Mouse (Mus musculus) intestine, embryonic 16.5 days (tissue): ENCODE measurements around the gene Hoga1. TPM values are rescaled to one million over a fixed set of nuclear protein-coding genes. Genes with fewer than 3 reads are reported as not detected.
A peak's percentile ranks its signal among the peaks of the same experiment; 100 is the strongest.

Source experiments
- ATAC-seq: fragments of 200-750 bp; cut with Nextera tagmentation; 2 replicates; pipeline ENCODE4 v1.8.0; 2017; ENCODE audit warnings: moderate TSS enrichment, moderate library complexity
- H3K27ac ChIP-seq: fragments of 300-500 bp; sonication (generic); 2 replicates; pipeline ENCODE4 v1.5.1; 2014; ENCODE audit warnings: mild to moderate bottlenecking, low read length
- H3K27me3 ChIP-seq: fragments of 300-500 bp; sonication (generic); replicated peaks from 2 replicates; pipeline ENCODE4 v1.6.1; 2014; ENCODE audit warnings: low read length, control low read depth, mixed read lengths; ENCODE audit not compliant: control insufficient read depth, insufficient read depth
- H3K36me3 ChIP-seq: fragments of 300-500 bp; sonication (generic); 2 replicates; pipeline ENCODE4 v1.6.1; 2014; ENCODE audit warnings: low read length, control low read depth; ENCODE audit not compliant: control insufficient read depth, insufficient read depth
- H3K4me1 ChIP-seq: fragments of 300-500 bp; sonication (generic); 2 replicates; pipeline ENCODE4 v1.6.1; 2014; ENCODE audit warnings: low read length, control low read depth, mixed read lengths; ENCODE audit not compliant: control insufficient read depth, insufficient read depth
- H3K4me2 ChIP-seq: fragments of 300-500 bp; sonication (generic); 2 replicates; pipeline ENCODE4 v1.6.1; 2014; ENCODE audit warnings: low read depth, low read length, control low read depth
- H3K4me3 ChIP-seq: fragments of 300-500 bp; sonication (generic); 2 replicates; pipeline ENCODE4 v1.5.1; 2014; ENCODE audit warnings: mild to moderate bottlenecking, low read length
- H3K9ac ChIP-seq: fragments of 300-500 bp; sonication (generic); 2 replicates; pipeline ENCODE4 v1.6.1; 2014; ENCODE audit warnings: low read depth, low read length
- H3K9me3 ChIP-seq: fragments of 300-500 bp; sonication (generic); 2 replicates; pipeline ENCODE4 v1.6.1; 2016; ENCODE audit warnings: low read length, control low read depth; ENCODE audit not compliant: control insufficient read depth
- WGBS: fragments of 180-500 bp; shearing (Covaris S2); extraction: QIAGEN DNeasy Blood & Tissue Kit; methylation state at CpG from one replicate; pipeline ENCODE4 v1.1.7; 2014; 5-methylcytosine and 5-hydroxymethylcytosine counted together
- polyA plus RNA-seq: library from polyadenylated mRNA; unstranded; fragments of >200 nt; fragmentation: Nextera tagmentation; extraction: Ambion mirVana; gene quantifications from 2 replicates; pipeline ENCODE4 v1.2.1, GENCODE M21; 2015

Gene Hoga1
- polyA plus RNA-seq: 2.2 and 2.7 TPM in 2 replicates

GRCm38 (mm10) chr19:42045269-42046102 lies at the start of gene Hoga1:
Gene Hoga1 (plus strand): TSS chr19:42045610.
- Histone ChIP-seq H3K27ac (no peak within 1 kb of the TSS), H3K9me3 (no peaks in the 10 kb centered on the region)
- WGBS: 20% methylated on average over 23 of the region's 23 CpGs

GRCm38 (mm10) chr19:41997090-41997489 lies 48.3 kb upstream of the Hoga1 start:
- no peak overlapping the region for H3K27ac ChIP-seq
- no peak for ATAC-seq
- 84% methylated on average over 10 of the region's 10 CpGs for WGBS

More at GRCm38 (mm10) chr19:42045269-42046102, at the start of gene Hoga1:
- Histone ChIP-seq H3K27me3 (no peaks in the 10 kb centered on the region), H3K4me3 (peak within 1 kb of the TSS; percentile 47), H3K9ac (peak within 1 kb of the TSS; percentile 57), H3K36me3 (no peaks in the 10 kb centered on the region), H3K4me1 (peaks cover 4% of the 10 kb centered on the region), H3K4me2 (peak within 1 kb of the TSS; percentile 65)
- peak; percentile 94 for ATAC-seq

DNA sequence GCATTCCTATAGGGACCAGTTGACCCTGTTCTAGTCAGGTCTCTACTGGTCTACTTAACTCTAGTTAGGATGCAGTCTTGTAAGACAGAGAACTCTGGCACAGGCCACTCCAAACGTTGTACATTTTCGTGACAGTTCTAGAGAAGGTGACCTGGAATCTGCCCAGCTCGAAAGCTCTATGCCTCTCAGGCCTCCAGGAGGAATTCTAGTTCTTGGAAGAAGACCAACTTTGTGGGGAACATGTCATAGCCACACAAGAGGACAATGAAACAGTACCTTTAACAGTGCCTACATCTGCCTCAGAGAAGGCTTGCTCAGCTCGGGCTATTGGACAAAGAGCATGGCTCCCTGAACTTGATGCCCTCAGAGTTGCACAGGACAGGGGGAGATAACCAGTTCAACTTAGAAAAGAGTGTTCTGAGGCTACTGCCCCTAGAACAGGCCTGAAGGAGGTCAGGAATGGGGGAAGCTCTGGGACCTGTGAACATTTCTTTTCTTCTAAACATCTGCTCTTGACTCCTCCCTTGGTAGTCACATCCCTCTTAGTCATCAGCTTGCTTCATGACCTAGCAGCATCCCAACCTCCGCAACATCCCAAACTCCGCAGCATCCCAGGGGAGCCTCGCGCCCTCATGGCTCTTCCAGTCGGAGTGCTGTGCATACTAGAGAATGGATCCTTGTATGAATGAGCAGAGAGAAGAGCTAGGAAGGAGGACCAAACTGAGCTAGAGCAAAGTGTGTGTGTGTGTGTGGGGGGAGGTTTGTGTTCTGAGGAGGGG lies 46.5 kb upstream of the Hoga1 start:
- H3K36me3 ChIP-seq: no peaks in the 10 kb centered on the region

More at GRCm38 (mm10) chr19:41997090-41997489, 48.3 kb upstream of the Hoga1 start:
- Histone ChIP-seq H3K36me3 (no peaks in the 10 kb centered on the region), H3K9me3 (no peaks in the 10 kb centered on the region), H3K4me2 (no peak overlapping the region), H3K4me1 (peaks cover 32% of the 10 kb centered on the region), H3K9ac (no peak overlapping the region), H3K4me3 (no peak overlapping the region), H3K27me3 (no peaks in the 10 kb centered on the region)

DNA sequence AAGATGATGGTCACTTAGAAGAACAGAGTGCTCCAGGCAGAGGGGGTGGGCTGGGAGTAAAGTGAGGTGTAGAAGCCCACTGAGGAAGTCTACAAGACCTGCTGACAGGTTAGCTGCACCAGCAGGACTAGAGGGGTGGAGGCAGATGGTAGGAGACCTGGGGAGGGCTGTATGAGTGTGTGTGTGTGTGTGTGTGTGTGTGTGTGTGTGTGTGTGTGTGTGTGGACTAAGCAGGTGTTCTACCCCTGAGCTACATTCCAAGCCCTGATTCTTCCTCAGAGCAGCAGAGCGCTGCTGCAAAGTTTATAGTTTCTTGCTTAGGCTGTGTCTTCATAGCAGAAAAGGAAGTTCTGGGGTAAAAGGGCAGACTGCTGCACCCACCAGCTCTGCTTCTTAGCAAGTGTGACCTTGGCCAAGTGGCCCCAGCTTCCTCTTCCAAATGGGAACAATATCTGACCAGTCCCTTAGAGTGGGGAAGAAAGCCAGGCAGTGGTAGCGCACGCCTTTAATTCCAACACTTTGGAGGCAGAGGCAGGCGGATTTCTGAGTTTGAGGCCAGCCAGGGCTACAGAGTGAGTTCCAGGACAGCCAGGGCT lies 45.6 kb upstream of the Hoga1 start:
- ATAC-seq: peak; percentile 29; the same call in 1 of the 2 replicates
- no peak overlapping the region for H3K4me3 ChIP-seq
- no peaks in the 10 kb centered on the region for H3K9me3 ChIP-seq
- no peak overlapping the region for H3K9ac ChIP-seq
- no peaks in the 10 kb centered on the region for H3K36me3 ChIP-seq
- peaks cover 26% of the 10 kb centered on the region for H3K4me1 ChIP-seq
- 85% methylated on average over 4 of the region's 4 CpGs for WGBS
- H3K27ac ChIP-seq: no peak overlapping the region
- no peaks in the 10 kb centered on the region for H3K27me3 ChIP-seq
- H3K4me2 ChIP-seq: no peak overlapping the region

More for the DNA sequence above, 46.5 kb upstream of the Hoga1 start:
- Histone ChIP-seq H3K27ac (no peak overlapping the region), H3K4me1 (peaks cover 22% of the 10 kb centered on the region), H3K9ac (no peak overlapping the region), H3K4me3 (no peak overlapping the region), H3K9me3 (no peaks in the 10 kb centered on the region), H3K4me2 (no peak overlapping the region), H3K27me3 (no peaks in the 10 kb centered on the region)
- WGBS: 82% methylated on average over 9 of the region's 9 CpGs
- no peak for ATAC-seq

- H3K36me3 ChIP-seq: no peaks in the 10 kb centered on the region
- WGBS: 26% methylated on average over 4 of the region's 4 CpGs
- peak overlapping the region; percentile 81 for H3K27ac ChIP-seq
- peaks cover 29% of the 10 kb centered on the region for H3K4me1 ChIP-seq
- H3K27me3 ChIP-seq: no peaks in the 10 kb centered on the region
- H3K9me3 ChIP-seq: no peaks in the 10 kb centered on the region
- H3K9ac ChIP-seq: no peak overlapping the region
- ATAC-seq: peak; percentile 59
- no peak overlapping the region for H3K4me3 ChIP-seq
- H3K4me2 ChIP-seq: no peak overlapping the region
These were observed 44.9 kb upstream of the Hoga1 start for GRCm38 (mm10) chr19:42000446-42000958.

DNA sequence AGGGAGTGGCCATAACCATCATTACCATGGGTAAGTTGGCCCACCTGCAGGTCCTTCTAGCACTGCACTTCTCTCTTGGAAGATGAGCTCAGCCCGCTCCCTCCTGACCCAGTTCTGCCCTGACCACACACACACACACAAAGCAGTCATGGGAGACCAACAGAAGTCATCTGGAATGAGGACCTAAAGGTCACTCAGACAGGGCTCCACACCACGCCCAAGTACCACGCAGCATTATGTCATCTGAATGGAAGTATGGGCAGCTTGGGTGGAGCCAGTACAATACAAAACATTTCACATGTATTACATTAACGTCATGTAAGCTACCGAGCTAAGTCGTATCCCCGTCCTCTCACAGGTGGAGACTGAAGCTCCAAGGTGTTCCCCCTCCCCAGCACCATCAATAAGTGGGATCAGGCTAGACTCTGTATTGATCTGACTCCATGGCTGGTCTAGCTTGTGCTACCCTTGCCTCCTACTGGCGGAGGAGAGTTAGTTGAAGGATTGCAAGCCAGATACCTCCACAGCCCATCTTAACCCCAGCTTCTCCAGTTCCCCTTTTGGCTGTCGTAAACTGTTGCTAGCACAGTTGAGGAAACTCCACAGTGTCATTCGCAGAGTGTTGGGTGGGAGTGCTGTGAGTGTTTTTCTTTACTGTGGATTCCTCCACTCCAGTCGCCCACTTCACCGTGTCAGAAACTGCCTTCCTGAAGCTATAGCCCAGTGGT lies 44.0 kb upstream of the Hoga1 start:
- Histone ChIP-seq H3K4me2 (no peak overlapping the region), H3K9me3 (no peaks in the 10 kb centered on the region), H3K36me3 (no peaks in the 10 kb centered on the region), H3K4me3 (no peak overlapping the region), H3K27ac (peak overlapping the region; percentile 81), H3K4me1 (peaks cover 29% of the 10 kb centered on the region), H3K27me3 (no peaks in the 10 kb centered on the region), H3K9ac (no peak overlapping the region)
- 85% methylated on average over 12 of the region's 12 CpGs for WGBS
- ATAC-seq: peak; percentile 10; the same call in 1 of the 2 replicates

GRCm38 (mm10) chr19:42004258-42004657 lies 41.2 kb upstream of the Hoga1 start:
- no peak for ATAC-seq
- H3K4me1 ChIP-seq: peaks cover 29% of the 10 kb centered on the region
- no peak overlapping the region for H3K4me2 ChIP-seq
- H3K27ac ChIP-seq: no peak overlapping the region
- no peaks in the 10 kb centered on the region for H3K9me3 ChIP-seq
- WGBS: 66% methylated on average over 6 of the region's 6 CpGs
- no peak overlapping the region for H3K9ac ChIP-seq
- no peaks in the 10 kb centered on the region for H3K36me3 ChIP-seq
- H3K27me3 ChIP-seq: no peaks in the 10 kb centered on the region
- H3K4me3 ChIP-seq: no peak overlapping the region

GRCm38 (mm10) chr19:42005616-42006015 lies 39.8 kb upstream of the Hoga1 start:
- no peak overlapping the region for H3K4me3 ChIP-seq
- ATAC-seq: no peak
- H3K9me3 ChIP-seq: no peaks in the 10 kb centered on the region
- peaks cover 17% of the 10 kb centered on the region for H3K4me1 ChIP-seq
- H3K36me3 ChIP-seq: no peaks in the 10 kb centered on the region
- 0 out of 2 replicates have a peak overlapping the region, but pooled peaks have one; percentile 5 for H3K9ac ChIP-seq
- 71% methylated on average over 3 of the region's 3 CpGs for WGBS
- H3K4me2 ChIP-seq: no peak overlapping the region
- no peaks in the 10 kb centered on the region for H3K27me3 ChIP-seq
- H3K27ac ChIP-seq: no peak overlapping the region
